Mouse (Mus musculus): ENCODE data around the gene Sec24a. TPM values are rescaled to one million over a fixed set of nuclear protein-coding genes. Genes with fewer than 3 reads are reported as not detected.
A peak's percentile ranks its signal among the peaks of the same experiment; 100 is the strongest.
"Not testable (repeated sequence)": the region's sequence is repeated elsewhere in the genome, so short reads cannot be mapped to it uniquely, and the experiment has no call there.

Sec24a gene
- polyA plus RNA-seq, 1 experiment, result 11.0 TPM

DNA sequence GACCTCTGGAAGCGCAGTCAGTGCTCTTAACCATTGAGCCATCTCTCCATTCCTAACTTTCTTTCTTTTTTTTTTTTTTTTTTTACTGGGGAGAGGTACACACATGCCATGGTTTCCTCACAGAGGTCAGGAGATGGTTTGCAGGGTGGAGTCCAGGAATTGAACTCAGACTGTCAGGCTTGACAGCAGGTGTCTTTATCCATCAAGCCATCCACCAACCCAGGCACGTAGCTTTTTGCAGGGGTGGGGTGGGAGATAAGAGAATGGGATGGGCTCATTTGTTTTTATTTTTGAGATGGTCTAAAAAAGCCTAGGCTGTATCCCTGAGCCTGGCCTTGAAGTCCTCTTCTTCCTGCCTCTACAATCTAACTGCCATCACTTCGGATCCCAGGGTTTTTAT lies 12.1 kb upstream of the Sec24a start:
- TF ChIP-seq CTCF (IDR thresholded peaks at IDR 0.05; ENCODE audit: borderline replicate concordance, insufficient read depth, low read depth, low read length) (no peak), POLR2A (IDR thresholded peaks at IDR 0.05; ENCODE audit: borderline replicate concordance, insufficient read depth, low read length) (no peak)
- H3K4me3 ChIP-seq (replicated peaks; ENCODE audit: insufficient read depth, low read depth, low read length), result no peak overlapping the region
- WGBS, result 87% methylated on average over 3 of the region's 3 CpGs
- no peak overlapping the region for H3K27ac ChIP-seq (ENCODE audit: insufficient read depth, low read length)
- no peaks in the 10 kb centered on the region; the same call in 1 of the 2 replicates for H3K27me3 ChIP-seq (ENCODE audit: control insufficient read depth, insufficient read depth, low read length)
- DNase-seq, result no peak
- H3K4me1 ChIP-seq (ENCODE audit: control insufficient read depth, insufficient read depth, low read length), result no peaks in the 10 kb centered on the region

GRCm38 (mm10) chr11:51768296-51768695 lies 4.9 kb upstream of the Sec24a start:
- no peak overlapping the region for H3K27ac ChIP-seq (ENCODE audit: insufficient read depth, low read length)
- no peak for TF ChIP-seq POLR2A (IDR thresholded peaks at IDR 0.05; ENCODE audit: borderline replicate concordance, insufficient read depth, low read length)
- TF ChIP-seq CTCF (IDR thresholded peaks at IDR 0.05; ENCODE audit: borderline replicate concordance, insufficient read depth, low read depth, low read length), result no peak
- H3K27me3 ChIP-seq (ENCODE audit: control insufficient read depth, insufficient read depth, low read length), result no peaks in the 10 kb centered on the region
- H3K4me3 ChIP-seq (replicated peaks; ENCODE audit: insufficient read depth, low read depth, low read length), result no peak overlapping the region
- no peak for DNase-seq
- H3K4me1 ChIP-seq (ENCODE audit: control insufficient read depth, insufficient read depth, low read length), result no peaks in the 10 kb centered on the region
- WGBS, result 77% methylated on average over 5 of the region's 5 CpGs

DNA sequence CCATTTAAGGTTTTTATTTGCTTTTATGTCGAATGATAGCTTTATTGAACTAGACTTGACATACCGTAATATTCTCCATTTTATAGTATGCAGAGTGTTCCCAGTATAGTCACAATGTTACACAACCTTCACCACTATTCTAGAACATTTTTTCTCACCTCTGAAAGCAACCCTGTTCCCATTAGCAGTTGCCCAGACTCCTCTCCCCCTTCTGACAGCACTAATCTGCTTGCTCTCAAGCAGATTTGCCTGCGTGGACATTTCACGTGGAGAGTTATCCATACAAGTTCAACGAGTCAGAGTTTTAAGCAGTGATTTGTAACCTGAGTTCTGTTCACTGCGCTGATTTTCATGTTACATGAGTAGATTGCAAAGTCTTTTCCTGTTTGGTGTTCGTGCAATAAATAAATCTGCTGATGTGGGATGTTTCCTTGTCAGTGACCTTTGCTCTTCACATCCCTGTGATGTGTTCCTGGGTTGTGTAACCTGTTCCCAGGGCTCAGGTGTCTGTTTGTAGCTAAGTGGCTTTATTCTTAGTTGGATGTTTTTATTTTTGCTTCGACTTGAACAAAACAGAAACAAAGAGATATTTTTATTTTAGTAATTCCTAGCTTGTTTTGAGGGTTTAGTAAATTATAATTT lies 4.3 kb upstream of the Sec24a start:
- WGBS, result 81% methylated on average over 8 of the region's 8 CpGs
- TF ChIP-seq POLR2A (IDR thresholded peaks at IDR 0.05; ENCODE audit: borderline replicate concordance, insufficient read depth, low read length) (no peak), CTCF (IDR thresholded peaks at IDR 0.05; ENCODE audit: borderline replicate concordance, insufficient read depth, low read depth, low read length) (no peak)
- Histone ChIP-seq H3K27me3 (ENCODE audit: control insufficient read depth, insufficient read depth, low read length) (no peaks in the 10 kb centered on the region), H3K4me3 (replicated peaks; ENCODE audit: insufficient read depth, low read depth, low read length) (no peak overlapping the region), H3K27ac (ENCODE audit: insufficient read depth, low read length) (no peak overlapping the region), H3K4me1 (ENCODE audit: control insufficient read depth, insufficient read depth, low read length) (no peaks in the 10 kb centered on the region)
- DNase-seq, result no peak

DNA sequence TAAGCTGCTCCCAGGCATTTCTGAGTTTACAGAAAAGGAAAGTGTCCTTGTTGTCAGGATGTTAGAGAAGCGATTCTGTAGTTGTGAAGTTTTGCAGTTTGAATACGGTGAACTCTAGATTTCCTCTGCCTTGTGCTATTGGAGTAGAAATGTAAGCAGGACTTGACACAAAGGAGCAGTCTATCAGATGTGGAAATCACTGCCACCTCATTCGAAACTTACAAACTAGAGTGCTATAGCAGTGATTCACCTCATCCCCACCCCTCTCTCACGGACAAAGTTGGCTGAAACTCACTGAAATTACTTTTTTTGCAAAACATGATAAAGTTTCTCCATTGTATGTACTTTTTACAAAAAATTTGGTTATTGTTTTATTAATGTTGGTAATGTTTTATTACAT lies 1.4 kb upstream of the Sec24a start:
- H3K27ac ChIP-seq (ENCODE audit: insufficient read depth, low read length), result no peak overlapping the region
- no peak overlapping the region for H3K4me3 ChIP-seq (replicated peaks; ENCODE audit: insufficient read depth, low read depth, low read length)
- no peaks in the 10 kb centered on the region for H3K27me3 ChIP-seq (ENCODE audit: control insufficient read depth, insufficient read depth, low read length)
- DNase-seq, result no peak
- no peaks in the 10 kb centered on the region for H3K4me1 ChIP-seq (ENCODE audit: control insufficient read depth, insufficient read depth, low read length)
- TF ChIP-seq POLR2A (IDR thresholded peaks at IDR 0.05; ENCODE audit: borderline replicate concordance, insufficient read depth, low read length) (no peak), CTCF (IDR thresholded peaks at IDR 0.05; ENCODE audit: borderline replicate concordance, insufficient read depth, low read depth, low read length) (no peak)
- 86% methylated on average over 4 of the region's 4 CpGs for WGBS

GRCm38 (mm10) chr11:51763955-51764354 lies 521 bp upstream of the Sec24a start:
- TF ChIP-seq CTCF (IDR thresholded peaks at IDR 0.05; ENCODE audit: borderline replicate concordance, insufficient read depth, low read depth, low read length) (no peak), POLR2A (IDR thresholded peaks at IDR 0.05; ENCODE audit: borderline replicate concordance, insufficient read depth, low read length) (no peak)
- DNase-seq, result no peak
- Histone ChIP-seq H3K27ac (ENCODE audit: insufficient read depth, low read length) (no peak overlapping the region), H3K4me3 (replicated peaks; ENCODE audit: insufficient read depth, low read depth, low read length) (peak overlapping the region; percentile 72), H3K27me3 (ENCODE audit: control insufficient read depth, insufficient read depth, low read length) (no peaks in the 10 kb centered on the region), H3K4me1 (ENCODE audit: control insufficient read depth, insufficient read depth, low read length) (no peaks in the 10 kb centered on the region)
- WGBS, result 4% methylated on average over 13 of the region's 13 CpGs

DNA sequence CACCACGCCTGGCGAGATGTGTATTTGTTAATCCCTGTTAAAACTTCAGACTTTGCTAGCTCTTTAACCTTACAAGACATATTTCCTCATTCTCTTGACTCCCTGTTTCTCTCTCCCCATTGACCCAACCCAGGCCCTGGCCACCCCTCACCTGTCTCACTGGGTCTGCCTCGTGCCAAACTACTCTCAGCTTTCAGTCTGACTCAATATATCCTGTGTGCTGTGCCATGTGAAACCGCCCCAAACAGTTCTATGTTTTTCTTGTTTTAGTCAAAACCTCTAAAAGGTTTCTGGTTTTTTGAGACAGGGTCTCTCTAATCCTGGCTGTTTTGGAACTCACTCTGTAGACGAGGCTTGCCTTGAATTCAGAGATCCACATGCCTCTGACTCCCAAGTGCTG lies 2.2 kb downstream of the Sec24a start:
- no peak for TF ChIP-seq CTCF (IDR thresholded peaks at IDR 0.05; ENCODE audit: borderline replicate concordance, insufficient read depth, low read depth, low read length)
- TF ChIP-seq POLR2A (IDR thresholded peaks at IDR 0.05; ENCODE audit: borderline replicate concordance, insufficient read depth, low read length), result no peak
- no peaks in the 10 kb centered on the region for H3K27me3 ChIP-seq (ENCODE audit: control insufficient read depth, insufficient read depth, low read length)
- DNase-seq, result no peak
- no peak overlapping the region for H3K27ac ChIP-seq (ENCODE audit: insufficient read depth, low read length)
- WGBS, result 75% methylated on average over 5 of the region's 5 CpGs
- no peaks in the 10 kb centered on the region for H3K4me1 ChIP-seq (ENCODE audit: control insufficient read depth, insufficient read depth, low read length)
- no peak overlapping the region for H3K4me3 ChIP-seq (replicated peaks; ENCODE audit: insufficient read depth, low read depth, low read length)

DNA sequence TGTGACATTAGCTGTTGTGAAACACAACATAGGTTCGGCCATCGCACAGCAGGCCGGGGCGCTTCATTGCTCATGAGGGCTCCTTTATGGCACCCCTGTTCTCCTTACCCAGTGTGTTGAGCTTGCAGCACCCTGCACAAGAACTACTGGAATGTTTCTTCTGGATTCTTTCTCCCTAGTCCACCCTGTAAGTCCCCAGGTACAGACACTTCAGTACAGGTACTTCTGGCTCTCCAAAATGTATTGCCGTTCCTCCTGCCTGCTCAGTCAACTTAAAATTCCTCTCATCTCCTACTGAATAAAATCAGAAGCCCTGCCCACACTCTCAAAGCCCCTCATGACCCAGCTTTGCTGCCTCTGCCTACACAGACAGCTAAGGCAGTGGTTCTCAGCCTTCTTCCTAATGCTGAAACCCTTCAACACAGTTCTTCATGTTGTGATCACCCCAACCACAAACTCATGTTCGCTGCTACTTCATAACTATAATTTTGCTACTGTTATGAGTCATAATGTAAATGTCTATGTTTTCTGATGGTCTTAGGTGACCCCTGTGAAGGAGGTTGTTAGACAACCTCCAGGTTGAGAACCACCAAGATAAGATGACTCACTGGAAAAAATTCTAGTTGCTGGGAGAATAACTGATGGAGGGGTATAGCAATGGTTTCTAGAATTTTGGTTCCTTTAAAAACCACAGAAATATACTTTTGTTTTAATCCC lies 3.3 kb downstream of the Sec24a start:
- WGBS, result 81% methylated on average over 6 of the region's 6 CpGs
- TF ChIP-seq POLR2A (IDR thresholded peaks at IDR 0.05; ENCODE audit: borderline replicate concordance, insufficient read depth, low read length) (no peak), CTCF (IDR thresholded peaks at IDR 0.05; ENCODE audit: borderline replicate concordance, insufficient read depth, low read depth, low read length) (no peak)
- DNase-seq, result no peak
- Histone ChIP-seq H3K4me3 (replicated peaks; ENCODE audit: insufficient read depth, low read depth, low read length) (no peak overlapping the region), H3K4me1 (ENCODE audit: control insufficient read depth, insufficient read depth, low read length) (no peaks in the 10 kb centered on the region; the same call in 1 of the 2 replicates), H3K27me3 (ENCODE audit: control insufficient read depth, insufficient read depth, low read length) (no peaks in the 10 kb centered on the region), H3K27ac (ENCODE audit: insufficient read depth, low read length) (no peak overlapping the region)

DNA sequence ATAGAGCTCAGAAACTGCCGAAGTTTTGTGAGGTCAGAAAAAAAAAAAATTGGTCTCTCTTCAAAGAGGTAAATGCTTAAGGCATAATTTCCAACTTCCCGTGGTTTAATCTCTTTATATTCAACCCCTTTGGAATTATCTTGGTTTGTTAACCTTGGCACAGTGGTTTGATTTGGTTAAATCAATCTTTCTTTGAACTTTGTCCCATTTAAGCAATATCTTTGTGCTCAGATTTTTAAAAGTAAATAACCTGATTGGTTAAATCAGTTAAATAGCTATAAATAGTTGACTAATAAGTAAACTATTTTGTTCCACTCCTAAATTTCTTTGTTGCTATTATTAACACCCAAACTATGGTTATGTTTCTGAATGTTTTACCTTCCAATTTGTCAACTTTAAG lies 4.2 kb downstream of the Sec24a start:
- H3K4me3 ChIP-seq (replicated peaks; ENCODE audit: insufficient read depth, low read depth, low read length), result no peak overlapping the region
- 84% methylated on average over 2 of the region's 2 CpGs for WGBS
- H3K27me3 ChIP-seq (ENCODE audit: control insufficient read depth, insufficient read depth, low read length), result no peaks in the 10 kb centered on the region
- TF ChIP-seq CTCF (IDR thresholded peaks at IDR 0.05; ENCODE audit: borderline replicate concordance, insufficient read depth, low read depth, low read length) (no peak), POLR2A (IDR thresholded peaks at IDR 0.05; ENCODE audit: borderline replicate concordance, insufficient read depth, low read length) (no peak)
- H3K27ac ChIP-seq (ENCODE audit: insufficient read depth, low read length), result no peak overlapping the region
- no peaks in the 10 kb centered on the region; the same call in 1 of the 2 replicates for H3K4me1 ChIP-seq (ENCODE audit: control insufficient read depth, insufficient read depth, low read length)
- no peak for DNase-seq

DNA sequence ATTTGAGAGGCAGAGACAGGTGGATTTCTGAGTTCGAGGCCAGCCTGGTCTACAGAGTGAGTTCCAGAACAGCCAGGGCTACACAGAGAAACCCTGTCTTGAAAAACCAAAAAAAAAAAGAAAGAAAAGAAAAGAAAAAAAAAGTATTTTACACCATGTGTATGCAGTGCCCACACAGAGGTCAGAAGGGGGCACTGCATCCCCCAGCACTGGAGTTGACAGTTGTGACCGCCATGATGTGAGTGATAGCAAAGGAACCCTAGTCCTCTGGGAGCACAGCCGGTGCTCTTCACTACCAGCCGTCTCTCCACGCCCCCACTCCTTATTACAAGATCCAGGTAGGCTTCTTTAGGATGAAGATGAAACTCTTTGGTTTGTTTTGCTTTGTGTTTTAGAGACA lies 5.2 kb downstream of the Sec24a start:
- H3K27me3 ChIP-seq (ENCODE audit: control insufficient read depth, insufficient read depth, low read length); H3K4me3 ChIP-seq (replicated peaks; ENCODE audit: insufficient read depth, low read depth, low read length); H3K27ac ChIP-seq (ENCODE audit: insufficient read depth, low read length); H3K4me1 ChIP-seq (ENCODE audit: control insufficient read depth, insufficient read depth, low read length); DNase-seq: not testable (repeated sequence)
- 84% methylated on average over 5 of the region's 5 CpGs for WGBS
